Mouse (Mus musculus) E14TG2a.4 (cell line): ENCODE data around the gene Zpr1.

Source experiments
- CTCF ChIP-seq: conservative IDR thresholded peaks from 2 replicates; pipeline ENCODE4 v1.5.1; 2014; ENCODE audit warnings: low read length
- POU5F1 ChIP-seq: IDR thresholded peaks from 2 replicates; pipeline ENCODE4 v1.6.1; 2014; ENCODE audit warnings: low read length, borderline replicate concordance

DNA sequence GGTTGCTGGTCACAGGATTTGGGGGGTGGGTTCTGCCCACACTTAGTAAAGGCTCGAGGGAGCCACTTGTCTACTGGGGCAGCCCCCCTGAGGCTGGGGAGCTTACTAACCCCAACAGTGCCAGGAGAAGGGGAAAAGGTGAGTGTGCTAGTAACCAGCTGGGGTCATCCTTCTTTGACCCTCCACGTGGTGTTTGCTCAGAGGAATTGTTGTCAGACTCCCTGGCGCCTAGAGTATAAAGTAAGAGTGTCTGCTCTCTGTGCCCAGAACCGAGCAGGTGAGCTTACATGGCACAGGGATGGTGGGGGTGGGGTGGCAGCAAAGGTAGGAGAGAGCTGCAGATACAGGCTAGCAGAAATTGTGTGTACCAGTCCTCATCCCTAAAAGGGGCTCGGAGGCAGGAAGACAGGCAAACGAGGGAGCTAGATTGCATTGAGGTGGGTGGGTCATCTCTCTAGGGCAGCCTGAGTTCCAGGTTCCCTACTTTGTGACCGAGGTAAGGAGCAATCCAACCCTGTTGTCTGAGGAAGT lies 4.5 kb upstream of the Zpr1 start, which contains the start of gene Apoa5:
- TF ChIP-seq CTCF (no peak), POU5F1 (no peak)
